In the genomic region with DNA sequence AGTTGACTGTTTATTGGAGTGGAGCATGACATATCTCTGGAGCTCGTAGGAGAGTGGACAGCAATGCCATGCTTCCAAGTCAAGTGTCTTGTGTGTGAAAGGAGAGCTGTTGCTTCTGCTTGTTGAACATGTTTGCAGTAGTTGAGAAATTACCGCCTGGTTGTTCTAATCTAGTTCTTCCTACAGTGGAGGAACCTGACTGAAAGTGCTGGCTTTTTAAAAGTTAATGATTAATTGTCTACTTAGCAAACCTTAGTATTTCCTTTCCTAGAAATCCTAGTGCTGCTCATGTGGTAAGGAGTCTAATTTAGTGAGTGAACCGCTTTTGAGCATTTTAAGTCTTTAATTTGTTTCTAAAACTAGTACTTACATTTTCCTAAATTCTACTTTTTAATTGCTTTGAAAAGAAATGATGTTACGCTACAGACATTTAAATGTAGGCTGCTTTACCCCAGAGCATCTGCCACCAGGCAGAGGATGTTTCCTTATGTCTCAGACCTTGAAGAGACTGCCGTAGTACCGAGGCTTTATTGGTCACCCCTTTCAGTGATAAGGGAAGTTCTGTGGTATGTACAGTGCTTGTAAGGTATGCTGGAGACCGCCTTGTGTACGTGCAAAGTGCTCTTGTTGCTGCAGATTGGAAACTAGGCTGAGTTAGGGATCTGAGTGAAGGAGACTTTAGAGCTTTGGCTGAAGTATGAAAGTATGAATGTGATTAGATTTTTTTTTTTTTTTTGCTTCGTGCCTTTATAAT, we compare ENCODE assay signal across 14 mouse cellular contexts. TPM values are rescaled to one million over a fixed set of nuclear protein-coding genes. Genes with fewer than 3 reads are reported as not detected.
A peak's percentile ranks its signal among the peaks of the same experiment; 100 is the strongest.
DNase-seq lines count a peak whose midpoint lies in the region; ATAC-seq lines count a peak whose summit lies in the region.
"Had no signal": no experiment of that assay in that cellular context is flagged by ENCODE, and none has a peak within 500 bp of the region (broad histone marks: within the 10 kb centered on the region; RNA-seq: fewer than 3 reads in every experiment).

No protein-coding gene starts in this region.

- no peak for ATAC-seq in kidney, embryonic 15.5 days (replicated peaks; ENCODE audit: low FRiP score)
- ATAC-seq in common myeloid progenitor, adult 5-6 weeks (replicated peaks; ENCODE audit: low read depth, poor library complexity, severe bottlenecking) = 0 out of 2 replicates have a peak, but pooled peaks have one; percentile 24
- peak; percentile 19; the same call in 1 of the 2 replicates for ATAC-seq in megakaryocyte-erythroid progenitor cell, adult 5-6 weeks (replicated peaks; ENCODE audit: low FRiP score, low TSS enrichment, poor library complexity, severe bottlenecking)
- ATAC-seq: CD4-positive, CD25-positive, alpha-beta regulatory T cell, adult 4 months; midbrain, embryonic 13.5 days; Patski had no signal

- 69% methylated on average over 9 of the region's 9 CpGs for WGBS in kidney, embryonic 15.5 days

- no peaks in the 10 kb centered on the region for H3K36me3 ChIP-seq in kidney, embryonic 15.5 days
- H3K36me3 ChIP-seq: forebrain, embryonic 12.5 days; hindbrain, embryonic 12.5 days; midbrain, embryonic 13.5 days had no signal

- no peak for DNase-seq in kidney, postnatal 25 days
- DNase-seq in 416B (ENCODE audit: low read depth) = peak; percentile 59
- DNase-seq in cerebellum, postnatal 36 days = no peak
- no peak for DNase-seq in adrenal gland, postnatal 36 days
- DNase-seq: adrenal gland, adult 2 months; lung, adult 2 months had no signal

- no peaks in the 10 kb centered on the region for H3K27me3 ChIP-seq in kidney, embryonic 15.5 days
- H3K27me3 ChIP-seq: forebrain, embryonic 12.5 days; hindbrain, embryonic 12.5 days; midbrain, embryonic 13.5 days; Patski had no signal

- H3K9ac ChIP-seq in kidney, embryonic 15.5 days = no peak overlapping the region
- H3K9ac ChIP-seq: forebrain, embryonic 12.5 days; hindbrain, embryonic 12.5 days; midbrain, embryonic 13.5 days had no signal

- H3K4me2 ChIP-seq in kidney, embryonic 15.5 days = 0 out of 2 replicates have a peak overlapping the region, but pooled peaks have one; percentile 15
- H3K4me2 ChIP-seq: forebrain, embryonic 12.5 days; hindbrain, embryonic 12.5 days; midbrain, embryonic 13.5 days had no signal

- no peak overlapping the region for H3K4me3 ChIP-seq in kidney, embryonic 15.5 days (replicated peaks)
- H3K4me3 ChIP-seq: forebrain, embryonic 12.5 days; hindbrain, embryonic 12.5 days; midbrain, embryonic 13.5 days had no signal

- no peaks in the 10 kb centered on the region for H3K9me3 ChIP-seq in kidney, embryonic 15.5 days (replicated peaks)
- H3K9me3 ChIP-seq: forebrain, embryonic 12.5 days; hindbrain, embryonic 12.5 days; midbrain, embryonic 13.5 days had no signal

- H3K27ac ChIP-seq in kidney, embryonic 15.5 days = peak overlapping the region; percentile 75
- H3K27ac ChIP-seq: forebrain, embryonic 12.5 days; midbrain, embryonic 13.5 days had no signal

- H3K4me1 ChIP-seq in kidney, embryonic 15.5 days = peaks cover 51% of the 10 kb centered on the region

RNA-seq across cellular contexts. Expression of a gene that starts 59.3 kb away (rescaled TPM):
- polyA plus RNA-seq in kidney, embryonic 15.5 days (2015; fragmentation: Nextera tagmentation; extraction: Ambion mirVana) = 8.7 and 9.7 TPM in 2 replicates
- total RNA-seq in common myeloid progenitor, adult 5-6 weeks (2017) = 72.9 and 77.1 TPM in 2 replicates
- total RNA-seq in megakaryocyte-erythroid progenitor cell, adult 5-6 weeks (2014; fragmentation: Nextera tagmentation) = 39.5 and 43.9 TPM in 2 replicates
- total RNA-seq in megakaryocyte-erythroid progenitor cell, adult 5-6 weeks (2017) = 59.8 and 62.4 TPM in 2 replicates
- 10 to 100 TPM; 68.7 to 77.0 TPM for total RNA-seq in adrenal gland, postnatal 36 days (2021)
